Mouse (Mus musculus) liver, embryonic 14.5 days (tissue): ENCODE data around the gene Psd. TPM values are rescaled to one million over a fixed set of nuclear protein-coding genes. Genes with fewer than 3 reads are reported as not detected.

ENCODE experiments used
- ATAC-seq: fragments of 200-750 bp; cut with Nextera tagmentation; 2 replicates; pipeline ENCODE4 v1.8.0; 2017; ENCODE audit warnings: moderate number of reproducible peaks, mild to moderate bottlenecking, moderate library complexity; ENCODE audit not compliant: insufficient read depth
- DNase-seq, 3 experiments: peaks; one replicate each; pipeline ENCODE4 v3.0.0-alpha.2; 2012 to 2013; ENCODE audit warnings: low read depth in 3 of 3, low spot score in 3 of 3
- H3K27ac ChIP-seq: fragments of 300-500 bp; sonication (generic); 2 replicates; pipeline ENCODE4 v1.5.1; 2014; ENCODE audit warnings: moderate library complexity, mild to moderate bottlenecking, control low read depth, inconsistent platforms
- H3K27me3 ChIP-seq: fragments of 300-500 bp; sonication (generic); 2 replicates; pipeline ENCODE4 v1.6.1; 2014; ENCODE audit warnings: mild to moderate bottlenecking, low read length, moderate library complexity; ENCODE audit not compliant: control insufficient read depth, insufficient read depth
- H3K36me3 ChIP-seq: fragments of 300-500 bp; sonication (generic); replicated peaks from 2 replicates; pipeline ENCODE4 v1.6.1; 2014; ENCODE audit warnings: low read depth; ENCODE audit not compliant: control insufficient read depth, insufficient read depth
- H3K4me1 ChIP-seq, 2 experiments: fragments of 200-500 bp in 1 of 2; fragments of 300-500 bp in 1 of 2; sonication (generic) in 1 of 2; replicated peaks; 2 replicates each; pipeline ENCODE4 v1.6.1; 2012 to 2014; ENCODE audit warnings: antibody characterized with exemption in 1 of 2, inconsistent platforms in 1 of 2, low read length in 1 of 2; ENCODE audit not compliant: control insufficient read depth in 2 of 2, insufficient read depth in 2 of 2
- H3K4me2 ChIP-seq: fragments of 300-500 bp; sonication (generic); 2 replicates; pipeline ENCODE4 v1.6.1; 2014; ENCODE audit warnings: low read depth, mild to moderate bottlenecking, control low read depth, moderate library complexity
- H3K4me3 ChIP-seq, 2 experiments: fragments of 200-500 bp in 1 of 2; fragments of 300-500 bp in 1 of 2; sonication (generic) in 1 of 2; 2 replicates each; pipeline ENCODE4 v1.5.1; 2012 to 2014; ENCODE audit warnings: low read depth in 2 of 2, low read length in 2 of 2, mild to moderate bottlenecking in 2 of 2, control low read depth in 1 of 2, inconsistent platforms in 1 of 2, moderate library complexity in 1 of 2; ENCODE audit not compliant: insufficient read depth in 1 of 2
- H3K9ac ChIP-seq: fragments of 300-500 bp; sonication (generic); replicated peaks from 2 replicates; pipeline ENCODE4 v1.6.1; 2014; ENCODE audit warnings: mild to moderate bottlenecking, control low read depth, moderate library complexity
- H3K9me3 ChIP-seq: fragments of 300-500 bp; sonication (generic); 2 replicates; pipeline ENCODE4 v1.6.1; 2016; ENCODE audit warnings: low read length, mixed read lengths; ENCODE audit not compliant: control insufficient read depth
- CTCF ChIP-seq: IDR thresholded peaks from 2 replicates; pipeline ENCODE4 v1.5.1; 2016; ENCODE audit warnings: antibody characterized with exemption, low read depth, control low read depth
- EP300 ChIP-seq: IDR thresholded peaks from 2 replicates; pipeline ENCODE4 v1.6.1; 2016; ENCODE audit warnings: antibody characterized with exemption, low read depth
- WGBS: fragments of 180-500 bp; shearing (Covaris S2); extraction: QIAGEN DNeasy Blood & Tissue Kit; methylation state at CpG from one replicate; pipeline ENCODE4 v1.1.7; 2014; ENCODE audit not compliant: insufficient replicate concordance; 5-methylcytosine and 5-hydroxymethylcytosine counted together
- polyA plus RNA-seq, 2 experiments: library from polyadenylated mRNA; depleted of rRNA in 1 of 2; stranded (reverse) in 1 of 2; unstranded in 1 of 2; fragments of >200 nt; fragmentation: Nextera tagmentation in 1 of 2; extraction: Ambion mirVana in 1 of 2; gene quantifications; 2 replicates each; pipeline versions ENCODE4 v1.2.1 to v1.2.3; 2012 to 2014

The Psd gene
- polyA plus RNA-seq, 2 experiments, result 4.9 TPM

DNA sequence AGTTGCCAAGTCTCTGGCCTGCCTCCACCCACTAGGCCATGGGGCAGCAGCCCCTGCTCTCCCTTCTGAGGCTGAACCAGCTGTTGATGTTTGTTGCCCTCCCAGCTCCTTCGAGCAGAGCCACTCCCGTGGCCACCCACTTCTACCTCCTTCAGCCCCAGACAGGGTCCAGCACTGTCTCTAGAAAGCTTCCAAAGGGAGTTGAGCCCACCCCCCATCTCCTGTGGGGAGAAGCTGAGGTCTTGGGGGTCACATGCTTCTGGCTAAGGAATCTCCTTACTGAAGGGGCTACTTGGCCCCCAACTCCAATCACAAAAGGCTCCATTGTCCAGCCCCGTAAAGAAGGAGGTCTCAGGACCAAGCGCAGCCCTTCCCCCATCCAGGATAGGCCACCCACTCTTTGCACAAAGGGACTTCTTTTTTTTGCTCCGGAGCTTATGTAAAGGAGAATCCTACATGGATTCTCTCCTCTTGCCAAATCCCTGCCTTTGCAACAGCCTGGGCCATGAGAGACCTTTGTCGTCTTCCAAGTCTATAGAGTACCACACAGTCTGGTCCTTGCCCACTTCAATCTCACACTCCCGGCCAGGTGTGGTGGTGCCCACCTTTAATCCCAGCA is 5.9 kb upstream of the Psd start:
- 67% methylated on average over 7 of the region's 7 CpGs for WGBS
- H3K4me3 ChIP-seq, result no peak overlapping the region
- no peak for ATAC-seq

DNA sequence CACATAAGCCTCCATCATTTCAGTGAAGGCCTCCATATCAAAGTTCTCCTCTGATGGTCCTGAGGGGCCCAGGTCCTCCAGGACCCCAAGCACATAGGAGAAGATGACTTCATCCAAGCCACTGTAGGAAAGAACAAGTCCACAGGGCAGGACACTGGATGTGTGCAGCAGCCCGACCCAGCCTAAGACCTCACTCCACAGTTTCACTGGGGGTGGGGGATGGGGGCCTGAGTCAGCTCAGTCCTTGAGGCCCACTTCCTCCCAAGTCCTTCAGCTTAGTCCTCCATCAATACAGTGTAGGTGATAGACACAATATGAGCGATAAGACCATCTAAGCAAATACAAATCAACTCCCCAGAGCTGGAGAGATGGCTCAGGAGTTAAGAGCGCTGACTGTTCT is 5.0 kb upstream of the Psd start:
- no peak for ATAC-seq
- H3K4me1 ChIP-seq, result peaks cover 13 to 20% of the 10 kb centered on the region in 2 experiments
- no peak overlapping the region for H3K4me3 ChIP-seq
- TF ChIP-seq CTCF (no peak), EP300 (no peak)
- H3K4me2 ChIP-seq, result no peak overlapping the region
- WGBS, result 72% methylated on average over 3 of the region's 3 CpGs
- H3K9ac ChIP-seq, result no peak overlapping the region
- no peaks in the 10 kb centered on the region for H3K9me3 ChIP-seq
- no peak for DNase-seq
- peaks cover 7% of the 10 kb centered on the region for H3K27me3 ChIP-seq
- peaks cover 5% of the 10 kb centered on the region; the same call in 1 of the 2 replicates for H3K36me3 ChIP-seq
- no peak overlapping the region for H3K27ac ChIP-seq

More for the DNA sequence above, 5.9 kb upstream of the Psd start:
- H3K36me3 ChIP-seq, result peaks cover 5% of the 10 kb centered on the region; the same call in 1 of the 2 replicates
- H3K4me2 ChIP-seq, result no peak overlapping the region
- no peak for DNase-seq
- H3K4me1 ChIP-seq, result peaks cover 9 to 16% of the 10 kb centered on the region in 2 experiments
- H3K9me3 ChIP-seq, result no peaks in the 10 kb centered on the region
- no peaks in the 10 kb centered on the region for H3K27me3 ChIP-seq
- TF ChIP-seq EP300, result no peak
- TF ChIP-seq CTCF, result no peak
- no peak overlapping the region for H3K9ac ChIP-seq
- H3K27ac ChIP-seq, result no peak overlapping the region

DNA sequence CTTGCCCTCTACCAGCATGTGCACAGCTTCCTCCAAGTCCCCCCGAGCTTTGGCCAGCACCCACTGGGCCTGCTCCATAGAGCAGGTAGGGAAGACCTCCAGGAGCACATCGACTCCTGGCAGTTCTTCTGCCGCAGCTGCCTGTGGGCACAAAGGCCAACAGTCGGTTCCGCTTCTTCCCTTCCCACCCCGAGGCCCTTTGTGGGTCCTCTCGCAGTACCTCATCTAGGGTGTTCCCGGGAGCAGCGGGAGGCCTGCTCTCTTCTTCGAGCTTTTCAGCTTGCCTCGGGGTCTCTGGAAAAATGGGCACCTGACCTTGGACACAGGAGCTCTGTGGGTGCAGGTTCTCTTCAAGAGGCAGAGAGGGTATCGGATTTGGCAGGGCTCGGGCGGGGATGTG is 4.4 kb upstream of the Psd start:
- H3K9ac ChIP-seq, result no peak overlapping the region
- no peak for TF ChIP-seq CTCF
- no peak for TF ChIP-seq EP300
- H3K4me1 ChIP-seq, result peaks cover 13 to 21% of the 10 kb centered on the region in 2 experiments
- DNase-seq, result no peak
- H3K27me3 ChIP-seq, result peaks cover 13% of the 10 kb centered on the region
- ATAC-seq, result no peak
- WGBS, result 87% methylated on average over 14 of the region's 14 CpGs
- no peak overlapping the region for H3K27ac ChIP-seq
- no peak overlapping the region for H3K4me2 ChIP-seq
- H3K9me3 ChIP-seq, result no peaks in the 10 kb centered on the region
- no peak overlapping the region for H3K4me3 ChIP-seq
- peaks cover 5% of the 10 kb centered on the region; the same call in 1 of the 2 replicates for H3K36me3 ChIP-seq

DNA sequence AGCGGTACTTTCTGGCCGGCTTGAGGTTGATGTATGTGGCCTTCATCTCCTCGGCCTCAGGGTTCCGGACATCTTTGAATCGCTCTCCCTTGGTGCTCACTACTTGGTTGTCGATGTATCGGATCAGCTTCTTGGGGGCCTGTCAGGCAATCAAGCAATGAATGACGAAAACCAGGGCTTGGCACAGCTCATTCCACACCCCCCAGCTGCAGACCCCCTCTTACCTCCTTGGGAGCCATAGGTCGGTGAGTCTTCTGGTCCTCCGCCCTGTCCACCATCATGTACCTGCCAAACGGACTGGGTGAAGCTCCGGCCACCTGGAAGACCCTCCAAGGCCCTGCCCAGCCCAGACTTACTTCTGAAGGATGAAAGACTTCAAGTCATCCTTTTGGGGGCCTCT is 3.7 kb upstream of the Psd start:
- 84% methylated on average over 12 of the region's 12 CpGs for whole genome bisulfite sequencing
- TF ChIP-seq EP300 (no peak), CTCF (no peak)
- Histone ChIP-seq H3K4me2 (no peak overlapping the region), H3K27me3 (peaks cover 20% of the 10 kb centered on the region), H3K36me3 (peaks cover 5% of the 10 kb centered on the region; the same call in 1 of the 2 replicates), H3K27ac (no peak overlapping the region), H3K4me1 (peaks cover 13 to 21% of the 10 kb centered on the region in 2 experiments), H3K4me3 (no peak overlapping the region), H3K9ac (no peak overlapping the region), H3K9me3 (no peaks in the 10 kb centered on the region)
- DNase-seq (no peak), ATAC-seq (no peak)

DNA sequence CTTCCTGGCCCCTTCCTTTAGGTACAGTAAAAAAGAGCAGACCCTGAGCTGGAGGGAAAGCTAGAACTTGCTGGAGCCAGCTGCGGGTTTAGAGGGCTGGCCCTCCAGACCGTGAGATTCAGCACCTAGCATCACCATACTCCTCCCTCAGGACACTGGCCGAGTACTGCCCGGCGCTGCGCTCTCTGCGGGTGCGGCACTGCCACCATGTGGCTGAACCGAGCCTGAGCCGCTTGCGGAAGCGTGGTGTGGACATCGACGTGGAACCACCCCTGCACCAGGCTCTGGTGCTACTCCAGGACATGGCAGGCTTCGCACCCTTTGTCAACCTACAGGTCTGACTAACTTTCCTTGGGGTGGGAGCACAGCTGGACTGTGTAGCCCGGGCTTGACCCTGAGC is 3.0 kb upstream of the Psd start:
- DNase-seq, result peak in 2 of 3 experiments; percentile 61
- Histone ChIP-seq H3K9ac (no peak overlapping the region), H3K4me3 (peak overlapping the region in 1 of 2 experiments; percentile 90; a peak in 2 of 4 replicates), H3K9me3 (no peaks in the 10 kb centered on the region), H3K4me2 (peak overlapping the region; percentile 98), H3K36me3 (peaks cover 5% of the 10 kb centered on the region; the same call in 1 of the 2 replicates), H3K27ac (no peak overlapping the region), H3K4me1 (peaks cover 13 to 21% of the 10 kb centered on the region in 2 experiments), H3K27me3 (peaks cover 27% of the 10 kb centered on the region)
- TF ChIP-seq EP300 (no peak), CTCF (peak; percentile 99)
- whole genome bisulfite sequencing, result 7% methylated on average over 16 of the region's 16 CpGs
- ATAC-seq, result peak; percentile 21; the same call in 1 of the 2 replicates
